Mouse (Mus musculus) megakaryocyte, embryonic 14.5 days (primary cell): ENCODE results near the gene Chst1. TPM values are rescaled to one million over a fixed set of nuclear protein-coding genes. Genes with fewer than 3 reads are reported as not detected.

Experiments
- H3K27me3 ChIP-seq: replicated peaks from 2 replicates; pipeline ENCODE3; 2012; ENCODE audit warnings: inconsistent platforms
- H3K36me3 ChIP-seq: replicated peaks from 2 replicates; pipeline ENCODE3; 2012; ENCODE audit warnings: low read length, inconsistent platforms, mixed read lengths
- H3K4me1 ChIP-seq: 2 replicates; pipeline ENCODE4 v1.6.1; 2012; ENCODE audit warnings: inconsistent platforms
- H3K4me3 ChIP-seq: replicated peaks from 2 replicates; pipeline ENCODE3; 2012; ENCODE audit warnings: moderate library complexity, mild to moderate bottlenecking, inconsistent platforms
- H3K9me3 ChIP-seq: 2 replicates; pipeline ENCODE4 v1.6.1; 2012; ENCODE audit warnings: inconsistent platforms
- FLI1 ChIP-seq: IDR thresholded peaks from 2 replicates; pipeline ENCODE4 v1.6.1; 2012; ENCODE audit warnings: low read length, inconsistent platforms, mixed read lengths
- GATA1 ChIP-seq: IDR thresholded peaks from 3 replicates; pipeline ENCODE4 v1.6.1; 2012; ENCODE audit warnings: mixed read lengths, low read length, inconsistent platforms, borderline replicate concordance
- polyA plus RNA-seq: library from polyadenylated mRNA; stranded (reverse); fragments of >175 nt; gene quantifications from 2 replicates; pipeline ENCODE4 v1.2.3, GENCODE M21; 2012; ENCODE audit warnings: low replicate concordance; ENCODE audit not compliant: insufficient read depth

Chst1 gene
- polyA plus RNA-seq, 1 experiment, result 0.45 TPM

DNA sequence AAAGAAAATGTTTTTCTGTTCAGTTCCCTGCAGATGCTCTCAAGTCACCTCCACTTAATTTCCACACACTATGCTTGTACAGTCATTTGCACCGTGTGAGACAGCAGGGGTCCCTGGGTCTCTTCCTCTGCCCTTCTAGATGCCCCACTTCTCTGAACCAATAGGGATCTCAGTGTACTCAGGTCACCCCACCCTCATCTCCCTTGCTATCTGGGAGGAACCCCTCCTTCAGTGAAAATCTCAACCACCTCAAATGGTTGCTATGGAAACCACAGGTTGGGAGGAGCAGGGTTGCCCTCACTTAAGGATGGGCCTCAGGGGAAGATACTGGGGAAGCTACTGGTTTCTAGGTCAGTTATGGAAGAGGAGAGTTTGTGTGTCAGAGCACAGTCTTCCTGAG is 32.5 kb downstream of the Chst1 start:
- H3K27me3 ChIP-seq, result peaks cover 17% of the 10 kb centered on the region
- no peaks in the 10 kb centered on the region for H3K9me3 ChIP-seq
- no peak for TF ChIP-seq GATA1
- no peak for TF ChIP-seq FLI1
- no peaks in the 10 kb centered on the region for H3K36me3 ChIP-seq
- H3K4me3 ChIP-seq, result no peak overlapping the region
- H3K4me1 ChIP-seq, result no peaks in the 10 kb centered on the region; the same call in 1 of the 2 replicates

DNA sequence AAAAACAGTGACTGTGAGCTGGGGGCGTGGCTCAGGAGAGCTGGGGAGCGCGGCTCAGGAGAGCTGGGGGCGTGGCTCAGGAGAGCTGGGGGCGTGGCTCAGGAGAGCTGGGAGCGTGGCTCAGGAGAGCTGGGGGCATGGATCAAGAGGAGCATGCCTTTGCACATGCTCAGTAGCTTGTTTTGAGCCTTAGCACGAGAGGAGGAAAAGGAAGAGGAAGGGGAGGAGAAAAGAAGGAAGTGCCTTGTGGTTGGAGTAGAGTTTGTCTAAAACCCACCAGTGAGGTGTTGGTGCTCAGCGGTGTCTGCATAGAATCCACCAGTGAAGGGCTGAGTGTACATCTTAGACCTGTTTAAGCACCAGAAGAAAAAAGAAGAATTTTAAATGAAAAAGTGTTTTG is 41.0 kb downstream of the Chst1 start:
- Histone ChIP-seq H3K4me1 (peaks cover 13% of the 10 kb centered on the region), H3K27me3 (peaks cover 11% of the 10 kb centered on the region), H3K36me3 (no peaks in the 10 kb centered on the region), H3K9me3 (peaks cover 5% of the 10 kb centered on the region; the same call in 1 of the 2 replicates), H3K4me3 (no peak overlapping the region)
- TF ChIP-seq FLI1 (no peak), GATA1 (no peak)

DNA sequence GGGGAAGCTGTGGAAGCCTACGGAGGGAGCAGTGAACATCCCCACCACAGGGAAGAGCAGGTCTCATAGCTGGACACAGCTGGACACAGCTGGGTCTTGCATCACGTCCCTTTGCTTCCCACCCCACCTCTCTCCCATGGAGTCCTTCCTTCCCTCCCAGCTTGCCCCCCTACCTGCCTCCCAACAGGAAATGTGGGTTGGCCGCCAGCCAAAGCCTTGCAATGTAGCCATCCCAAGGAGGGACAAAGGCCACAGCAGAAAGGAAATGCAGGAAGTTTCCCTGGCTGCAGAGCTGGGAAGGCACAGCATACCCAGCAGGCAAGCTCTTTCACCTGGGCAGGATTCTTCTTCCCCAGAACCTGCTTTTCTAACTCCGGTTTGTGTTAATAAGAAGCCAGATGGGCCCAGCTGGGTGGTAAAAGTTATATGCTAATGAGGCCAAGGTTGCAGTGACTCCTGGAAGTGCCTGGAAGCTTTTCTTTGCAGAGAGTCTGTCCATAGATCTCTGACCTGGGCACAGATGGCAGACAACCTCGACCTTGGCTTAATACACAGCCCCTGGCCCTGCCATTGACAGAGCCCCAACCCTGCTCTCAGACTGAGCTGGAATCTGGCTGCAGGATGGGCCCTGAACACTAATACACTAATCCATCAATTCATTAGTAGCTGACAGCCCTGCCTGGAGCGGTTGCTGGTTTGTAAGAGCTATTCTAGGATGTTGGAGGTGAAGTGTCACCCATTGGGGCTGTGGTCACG is 46.0 kb downstream of the Chst1 start:
- TF ChIP-seq GATA1, result no peak
- no peak for TF ChIP-seq FLI1
- peaks cover 15% of the 10 kb centered on the region for H3K27me3 ChIP-seq
- H3K9me3 ChIP-seq, result peaks cover 5% of the 10 kb centered on the region; the same call in 1 of the 2 replicates
- no peak overlapping the region for H3K4me3 ChIP-seq
- H3K4me1 ChIP-seq, result peaks cover 30% of the 10 kb centered on the region
- no peaks in the 10 kb centered on the region for H3K36me3 ChIP-seq

DNA sequence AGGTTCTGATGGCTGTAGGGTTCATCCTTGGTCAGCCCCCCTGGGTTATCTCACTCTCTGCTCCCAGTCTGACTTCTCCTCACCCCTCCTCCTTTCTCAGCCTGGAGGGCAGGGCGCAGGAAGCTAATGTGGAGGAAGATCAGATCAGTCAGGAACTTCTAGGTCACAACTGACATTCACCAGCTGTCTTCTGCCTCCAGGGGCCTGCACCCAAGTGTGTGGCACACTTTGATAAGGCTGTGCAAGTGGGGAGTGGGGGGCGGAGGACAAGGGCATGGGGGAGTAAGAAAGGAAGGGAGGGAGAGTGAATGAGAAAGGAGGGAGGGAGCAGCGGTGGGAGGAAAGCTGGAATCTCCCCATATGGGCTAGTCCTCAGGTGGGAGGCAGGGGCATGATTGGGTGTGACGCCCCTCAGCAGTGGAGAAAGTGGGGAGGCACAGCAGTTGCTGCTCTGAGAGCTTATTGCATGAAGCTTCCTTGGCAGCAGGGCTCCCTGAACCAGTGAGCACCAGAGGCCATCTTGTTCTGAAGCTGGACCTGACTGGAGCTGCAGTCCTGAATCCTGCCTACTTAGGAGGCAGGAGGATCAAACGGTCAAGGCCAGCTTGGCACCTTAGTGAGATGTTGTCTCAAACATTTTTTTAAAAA is 49.8 kb downstream of the Chst1 start:
- TF ChIP-seq GATA1, result no peak
- TF ChIP-seq FLI1, result no peak
- Histone ChIP-seq H3K4me1 (peaks cover 35% of the 10 kb centered on the region), H3K36me3 (no peaks in the 10 kb centered on the region), H3K9me3 (no peaks in the 10 kb centered on the region), H3K27me3 (peaks cover 13% of the 10 kb centered on the region), H3K4me3 (peak overlapping the region; percentile 28)

DNA sequence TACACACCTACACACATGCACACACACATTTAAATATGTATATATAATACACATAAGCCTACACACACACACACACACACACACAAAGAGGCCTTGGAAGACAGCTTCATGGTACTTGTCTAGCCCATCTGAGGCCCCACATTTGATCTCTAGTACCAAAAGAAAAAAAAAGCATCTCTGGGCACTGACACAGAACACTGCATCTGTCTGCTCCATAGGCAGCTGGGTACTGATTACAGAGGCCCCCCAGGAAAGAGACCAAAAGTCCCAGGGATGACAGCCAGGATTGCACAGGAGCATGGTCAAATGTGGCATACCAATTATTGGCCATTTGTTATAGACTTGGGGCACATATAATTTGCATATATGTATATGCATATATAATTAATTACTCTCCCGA is 50.9 kb downstream of the Chst1 start:
- Histone ChIP-seq H3K36me3 (no peaks in the 10 kb centered on the region), H3K9me3 (no peaks in the 10 kb centered on the region), H3K4me1 (peaks cover 30% of the 10 kb centered on the region), H3K4me3 (no peak overlapping the region), H3K27me3 (peaks cover 10% of the 10 kb centered on the region)
- TF ChIP-seq FLI1 (no peak), GATA1 (no peak)

DNA sequence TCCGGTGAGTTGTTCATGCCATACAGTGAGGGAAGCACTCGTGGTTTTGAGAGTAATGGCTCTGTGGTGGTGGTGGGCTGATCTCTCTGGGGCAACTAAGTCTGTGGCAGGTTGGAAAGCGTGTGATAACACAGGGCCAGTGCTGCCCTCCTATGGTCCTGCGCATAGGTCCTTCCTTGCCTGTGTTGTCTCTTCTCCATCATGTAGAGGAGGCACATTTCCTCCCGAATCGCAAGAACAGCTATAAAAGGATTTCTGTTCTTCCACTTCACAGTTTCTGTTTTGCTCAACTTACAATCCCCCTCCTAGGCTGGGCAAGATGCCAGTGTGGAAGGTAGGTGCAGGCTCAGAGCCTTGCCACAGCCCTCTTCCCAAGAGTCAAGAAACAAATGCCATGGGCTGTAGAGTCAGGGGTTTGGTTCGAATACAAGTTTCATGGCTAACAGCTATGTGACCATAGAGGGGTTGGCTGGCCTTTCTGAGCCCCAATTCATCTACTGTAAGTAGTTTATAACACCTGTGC is 51.8 kb downstream of the Chst1 start:
- Histone ChIP-seq H3K9me3 (no peaks in the 10 kb centered on the region), H3K4me3 (peak overlapping the region; percentile 26), H3K36me3 (no peaks in the 10 kb centered on the region), H3K4me1 (peaks cover 26% of the 10 kb centered on the region), H3K27me3 (peaks cover 11% of the 10 kb centered on the region)
- TF ChIP-seq GATA1, result no peak
- no peak for TF ChIP-seq FLI1

DNA sequence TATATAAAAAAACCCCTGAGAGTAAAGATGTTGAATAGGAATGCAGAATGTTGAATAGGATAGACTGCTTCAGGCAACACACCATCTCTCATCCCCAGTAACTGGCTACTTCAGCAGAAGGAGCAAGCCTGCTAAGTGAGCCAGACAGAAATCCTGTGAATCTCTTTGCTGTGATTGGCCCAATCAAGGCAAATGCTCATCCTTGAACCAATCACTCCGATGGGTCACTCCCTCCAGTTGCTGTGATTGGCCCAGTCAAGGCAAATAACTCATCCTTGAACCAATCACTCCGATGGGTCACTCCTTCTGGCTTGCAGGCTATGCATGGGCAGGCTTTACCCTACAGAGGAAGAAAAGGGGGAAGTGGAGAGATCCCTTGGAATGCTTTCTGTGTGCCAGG is 57.7 kb downstream of the Chst1 start:
- H3K4me1 ChIP-seq, result no peaks in the 10 kb centered on the region
- H3K4me3 ChIP-seq, result no peak overlapping the region
- TF ChIP-seq GATA1, result no peak
- no peak for TF ChIP-seq FLI1
- no peaks in the 10 kb centered on the region for H3K36me3 ChIP-seq
- H3K27me3 ChIP-seq, result peaks cover 29% of the 10 kb centered on the region
- peaks cover 10% of the 10 kb centered on the region for H3K9me3 ChIP-seq

DNA sequence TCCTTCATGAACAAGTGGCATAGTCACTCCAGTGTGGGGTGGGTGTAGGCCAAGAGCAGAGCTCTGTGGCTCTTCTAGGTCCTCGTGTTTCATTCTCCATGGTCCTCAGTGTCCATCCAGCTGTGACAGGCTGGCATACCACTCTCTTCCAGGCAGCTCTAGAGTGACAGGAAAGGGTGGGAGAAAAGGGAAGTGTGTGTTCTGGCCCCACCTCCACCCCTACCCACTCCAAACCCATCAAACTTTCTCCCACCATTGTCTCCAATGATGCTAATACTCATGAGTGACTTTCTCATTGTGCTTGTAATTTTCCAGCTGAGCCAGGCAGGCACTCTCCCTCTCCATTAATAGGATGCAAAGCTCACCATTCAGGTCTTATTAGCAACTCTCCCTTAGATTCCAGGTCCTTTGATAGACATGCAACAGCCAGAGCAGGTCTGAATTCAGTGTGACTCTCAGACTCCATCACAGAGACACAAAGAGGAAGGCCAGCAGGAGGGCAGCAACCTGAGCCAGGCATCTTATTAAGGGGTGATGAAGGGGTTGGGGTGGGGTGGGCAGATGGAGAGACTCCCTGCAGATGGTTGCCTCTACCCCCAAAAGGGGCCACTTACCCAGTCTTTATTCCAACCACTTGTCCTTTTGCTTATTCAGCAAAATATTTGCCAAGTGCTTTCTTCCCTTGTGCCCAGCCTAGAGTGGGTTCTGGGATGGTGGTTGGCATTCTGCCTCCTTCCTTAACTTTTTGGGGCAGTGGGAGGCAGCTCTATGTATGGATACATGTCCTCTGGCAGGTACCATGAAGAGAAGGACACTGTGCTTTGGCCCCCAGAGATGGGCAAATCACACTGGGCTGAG is 59.0 kb downstream of the Chst1 start:
- TF ChIP-seq FLI1, result no peak
- no peak for TF ChIP-seq GATA1
- no peaks in the 10 kb centered on the region for H3K36me3 ChIP-seq
- peaks cover 27% of the 10 kb centered on the region for H3K27me3 ChIP-seq
- H3K9me3 ChIP-seq, result peaks cover 10% of the 10 kb centered on the region
- no peak overlapping the region for H3K4me3 ChIP-seq
- no peaks in the 10 kb centered on the region for H3K4me1 ChIP-seq

DNA sequence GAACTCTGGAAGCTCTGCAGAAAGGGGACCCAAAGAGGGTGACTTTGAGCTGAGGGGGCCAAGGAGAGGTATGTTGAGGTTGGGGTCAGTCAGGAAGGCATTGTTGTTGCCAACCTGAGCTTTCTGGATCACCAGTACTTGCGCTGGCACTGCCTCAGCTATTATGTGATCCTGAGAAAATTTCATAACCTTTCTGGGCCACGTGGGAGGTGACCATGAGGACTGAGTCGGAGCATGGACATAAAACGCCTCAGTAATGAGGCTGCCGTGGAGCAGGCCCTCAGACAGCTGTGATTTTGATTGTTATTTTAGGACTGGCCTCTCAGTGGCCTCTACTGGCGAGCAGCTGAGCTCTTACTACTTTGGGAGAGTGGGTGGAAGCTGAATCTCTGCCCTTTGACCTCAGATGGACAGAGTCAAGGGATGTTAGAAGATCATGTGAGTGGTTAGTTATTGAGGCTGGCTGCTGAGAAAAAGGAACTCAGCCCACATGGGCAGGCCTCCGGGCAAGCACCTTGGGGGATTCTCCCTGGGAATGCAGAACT is 60.1 kb downstream of the Chst1 start:
- peaks cover 10% of the 10 kb centered on the region for H3K9me3 ChIP-seq
- H3K4me3 ChIP-seq, result no peak overlapping the region
- H3K36me3 ChIP-seq, result no peaks in the 10 kb centered on the region
- TF ChIP-seq GATA1, result no peak
- TF ChIP-seq FLI1, result no peak
- H3K27me3 ChIP-seq, result peaks cover 27% of the 10 kb centered on the region
- no peaks in the 10 kb centered on the region for H3K4me1 ChIP-seq
